Mouse (Mus musculus): Measurements from ENCODE around the gene Btg3.

- TF ChIP-seq CTCF (IDR thresholded peaks at IDR 0.05), result no peak
- no peak for TF ChIP-seq EP300 (IDR thresholded peaks at IDR 0.05)
Measured at GRCm38 (mm10) chr16:78317960-78318359, 59.0 kb downstream of the Btg3 start.

All from lung, postnatal 0 days (tissue).